In the genomic region with DNA sequence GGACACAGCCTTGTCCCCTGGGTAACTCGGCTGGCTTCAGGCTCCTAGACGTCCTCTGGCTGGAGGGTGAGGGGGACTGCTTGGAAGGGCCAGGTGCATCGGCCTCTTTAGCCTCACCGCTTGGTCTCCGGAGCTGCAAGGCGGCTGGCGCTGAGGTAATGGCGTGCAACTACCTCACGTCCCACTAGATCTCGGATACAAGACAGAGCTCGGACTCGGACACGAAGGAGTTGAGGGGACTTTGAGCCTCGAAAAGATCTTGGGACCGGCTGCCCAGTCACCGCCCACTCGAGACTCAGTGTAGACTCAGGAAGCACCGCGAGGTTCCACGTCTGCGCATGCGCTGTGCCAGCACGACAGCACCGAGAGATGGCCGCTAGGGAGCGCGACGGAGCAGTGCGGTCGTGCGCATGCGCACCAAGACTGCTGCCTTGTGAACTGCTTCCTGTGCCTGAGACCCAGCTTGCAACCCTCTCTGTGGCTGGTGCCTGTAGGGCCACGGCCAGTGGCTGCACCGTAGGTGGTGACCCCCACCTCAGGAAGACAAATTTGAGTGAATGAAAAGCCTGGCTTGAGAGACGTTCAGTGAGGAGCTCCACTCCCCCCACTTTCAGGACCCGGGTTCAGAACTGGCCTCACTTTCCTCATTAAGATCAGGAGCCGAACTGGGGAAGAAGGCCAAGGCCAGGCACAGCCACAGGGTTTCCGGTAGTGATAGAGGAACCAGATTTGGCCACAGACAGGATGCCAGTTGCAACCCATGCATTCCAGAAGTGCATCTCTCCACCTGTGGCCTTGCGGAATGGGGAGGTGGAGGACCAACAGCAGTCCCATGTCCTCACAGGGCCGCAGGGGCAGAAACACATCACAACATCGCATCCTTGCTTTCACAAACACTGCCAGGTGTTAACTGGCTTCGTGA, we compare ENCODE assay signal across 8 mouse cellular contexts. TPM values are rescaled to one million over a fixed set of nuclear protein-coding genes. Genes with fewer than 3 reads are reported as not detected.
A peak's percentile ranks its signal among the peaks of the same experiment; 100 is the strongest.
DNase-seq lines count a peak whose midpoint lies in the region; ATAC-seq and TF ChIP-seq lines count a peak whose summit lies in the region.

No protein-coding gene starts in this region.

- peak overlapping the region; percentile 39 for H3K4me3 ChIP-seq in embryonic fibroblast, embryonic 13.5 days (ENCODE audit: insufficient read depth, low read length)
- H3K4me3 ChIP-seq in limb, embryonic 12.5 days (replicated peaks) = peak overlapping the region; percentile 52
- H3K4me3 ChIP-seq in midbrain, embryonic 14.5 days (replicated peaks; ENCODE audit: low read depth, low read length) = peak overlapping the region; percentile 55

- H3K36me3 ChIP-seq in limb, embryonic 12.5 days = no peaks in the 10 kb centered on the region
- H3K36me3 ChIP-seq in midbrain, embryonic 14.5 days (ENCODE audit: control insufficient read depth, insufficient read depth, low read length) = no peaks in the 10 kb centered on the region

- H3K4me2 ChIP-seq in limb, embryonic 12.5 days = peak overlapping the region; percentile 77
- H3K4me2 ChIP-seq in midbrain, embryonic 14.5 days (ENCODE audit: low read length) = peak overlapping the region; percentile 80

- no peaks in the 10 kb centered on the region for H3K9me3 ChIP-seq in limb, embryonic 12.5 days
- H3K9me3 ChIP-seq in midbrain, embryonic 14.5 days (ENCODE audit: control insufficient read depth, low read length) = no peaks in the 10 kb centered on the region

- ATAC-seq in limb, embryonic 12.5 days (ENCODE audit: insufficient number of reproducible peaks, insufficient read depth, low FRiP score, low TSS enrichment, low read depth) = peak; percentile 90
- peak; percentile 89 for ATAC-seq in midbrain, embryonic 14.5 days (ENCODE audit: low FRiP score, low TSS enrichment)

- H3K9ac ChIP-seq in limb, embryonic 12.5 days (replicated peaks) = peak overlapping the region; percentile 70
- H3K9ac ChIP-seq in midbrain, embryonic 14.5 days (replicated peaks; ENCODE audit: low read length) = peak overlapping the region; percentile 69

- TF ChIP-seq CTCF in embryonic fibroblast, embryonic 13.5 days (IDR thresholded peaks at IDR 0.05; ENCODE audit: borderline replicate concordance, insufficient read depth, low read length) = peak; percentile 100

- peaks cover 2% of the 10 kb centered on the region; the same call in 1 of the 2 replicates for H3K4me1 ChIP-seq in embryonic fibroblast, embryonic 13.5 days (ENCODE audit: control insufficient read depth, insufficient read depth, low read length)
- H3K4me1 ChIP-seq in limb, embryonic 12.5 days (replicated peaks) = peaks cover 15% of the 10 kb centered on the region
- H3K4me1 ChIP-seq in midbrain, embryonic 14.5 days (ENCODE audit: control insufficient read depth, insufficient read depth, low read length) = peaks cover 6% of the 10 kb centered on the region; the same call in 1 of the 2 replicates

- no peak overlapping the region for H3K27ac ChIP-seq in embryonic fibroblast, embryonic 13.5 days (ENCODE audit: insufficient read depth, low read length)
- peak overlapping the region; percentile 67; the same call in 1 of the 2 replicates for H3K27ac ChIP-seq in limb, embryonic 12.5 days
- H3K27ac ChIP-seq in midbrain, embryonic 14.5 days (replicated peaks; ENCODE audit: low read depth, low read length) = peak overlapping the region; percentile 62

- no peaks in the 10 kb centered on the region for H3K27me3 ChIP-seq in limb, embryonic 12.5 days
- H3K27me3 ChIP-seq in midbrain, embryonic 14.5 days (ENCODE audit: control insufficient read depth, insufficient read depth, low read length) = no peaks in the 10 kb centered on the region

- peak; percentile 96 for DNase-seq in 416B (ENCODE audit: low read depth)
- DNase-seq in brain, adult 2 months (ENCODE audit: low read depth, low spot score) = peak; percentile 95
- DNase-seq in heart, adult 8-10 months (ENCODE audit: low spot score) = peak; percentile 94
- DNase-seq in kidney, adult 8-10 months = peak; percentile 95 to 99
- DNase-seq in midbrain, embryonic 14.5 days = peak; percentile 95
- DNase-seq in spleen, adult 12 weeks (ENCODE audit: low spot score) = peak; percentile 92

- 16% methylated on average over 42 of the region's 42 CpGs for WGBS in limb, embryonic 12.5 days
- 17% methylated on average over 42 of the region's 42 CpGs for WGBS in midbrain, embryonic 14.5 days

- TF ChIP-seq POLR2A in embryonic fibroblast, embryonic 13.5 days (IDR thresholded peaks at IDR 0.05; ENCODE audit: low read depth, low read length) = peak; percentile 80

RNA-seq across cellular contexts. Expression of gene Adcy9, which starts 54.8 kb away (rescaled TPM):
- polyA plus RNA-seq in embryonic fibroblast, embryonic 13.5 days (2011; ENCODE audit: insufficient read length, low read depth, missing spikeins) = 2.3 and 2.8 TPM in 2 replicates
- total RNA-seq in heart, adult 8-10 months (2022) = 10 to 100 TPM; 21.7 to 24.0 (median 23.2) TPM
- polyA plus RNA-seq in limb, embryonic 12.5 days (2016; fragmentation: Nextera tagmentation; extraction: Ambion mirVana) = 1.6 and 1.7 TPM in 2 replicates
- 5.3 and 5.8 TPM in 2 replicates for polyA plus RNA-seq in midbrain, embryonic 14.5 days (2014; fragmentation: Nextera tagmentation; extraction: Ambion mirVana)
